Mouse (Mus musculus): Measurements from ENCODE around the gene Metap1.

DNA sequence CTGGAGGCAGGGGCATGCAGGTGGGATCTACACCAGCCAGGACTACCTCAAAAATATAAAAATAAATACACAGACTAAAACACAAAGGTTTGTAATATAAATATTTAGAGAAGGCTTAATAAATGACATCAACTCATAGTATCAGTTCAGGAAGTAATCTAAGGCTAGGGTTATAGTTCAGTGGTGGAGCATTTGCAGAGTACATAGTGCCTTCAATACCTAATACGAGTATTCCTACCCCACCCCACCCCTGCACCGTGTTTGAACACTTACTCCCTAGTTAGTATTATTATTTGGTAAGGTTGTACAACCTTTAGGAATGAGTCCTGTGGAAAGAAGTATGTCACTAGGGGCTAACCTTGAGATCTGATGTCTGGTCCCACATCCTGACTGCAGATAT, 6.1 kb downstream of the Metap1 start:
- TF ChIP-seq CTCF (IDR thresholded peaks at IDR 0.05; ENCODE audit: low read depth), result no peak
- TF ChIP-seq EP300 (IDR thresholded peaks at IDR 0.05; ENCODE audit: low read depth), result no peak

All from liver, postnatal 0 days (tissue).